Comparison of ENCODE assay signal across 10 mouse cellular contexts in genomic region chr5:137376198-137376597, GRCm38 (mm10). TPM values are rescaled to one million over a fixed set of nuclear protein-coding genes. Genes with fewer than 3 reads are reported as not detected.
DNase-seq lines count a peak whose midpoint lies in the region; ATAC-seq lines count a peak whose summit lies in the region.
"Had no signal": no experiment of that assay in that cellular context is flagged by ENCODE, and none has a peak within 500 bp of the region (broad histone marks: within the 10 kb centered on the region; RNA-seq: fewer than 3 reads in every experiment).

No protein-coding gene starts in this region.

- H3K4me1 ChIP-seq in intestine, embryonic 15.5 days (replicated peaks) = peaks cover 10% of the 10 kb centered on the region; the same call in 1 of the 2 replicates
- peaks cover 41% of the 10 kb centered on the region for H3K4me1 ChIP-seq in lung, embryonic 15.5 days
- H3K4me1 ChIP-seq: liver, embryonic 15.5 days had no signal

- no peak overlapping the region for H3K4me3 ChIP-seq in intestine, embryonic 15.5 days (replicated peaks)
- no peak overlapping the region for H3K4me3 ChIP-seq in lung, embryonic 15.5 days
- H3K4me3 ChIP-seq: liver, embryonic 15.5 days had no signal

- no peak overlapping the region for H3K9ac ChIP-seq in intestine, embryonic 15.5 days
- no peak overlapping the region for H3K9ac ChIP-seq in lung, embryonic 15.5 days
- H3K9ac ChIP-seq: liver, embryonic 15.5 days had no signal

- H3K27ac ChIP-seq in intestine, embryonic 15.5 days = no peak overlapping the region
- peak overlapping the region; percentile 58 for H3K27ac ChIP-seq in lung, embryonic 15.5 days
- H3K27ac ChIP-seq: liver, embryonic 15.5 days had no signal

- peaks cover 28% of the 10 kb centered on the region for H3K36me3 ChIP-seq in intestine, embryonic 15.5 days
- peaks cover 38% of the 10 kb centered on the region for H3K36me3 ChIP-seq in lung, embryonic 15.5 days
- H3K36me3 ChIP-seq: G1E had no signal

- H3K27me3 ChIP-seq in intestine, embryonic 15.5 days (replicated peaks) = no peaks in the 10 kb centered on the region
- no peaks in the 10 kb centered on the region for H3K27me3 ChIP-seq in lung, embryonic 15.5 days
- H3K27me3 ChIP-seq: liver, embryonic 15.5 days had no signal

- peak; percentile 16; the same call in 1 of the 2 replicates for ATAC-seq in intestine, embryonic 15.5 days
- ATAC-seq in lung, embryonic 15.5 days (ENCODE audit: borderline replicate concordance, extremely low read depth, low FRiP score, low TSS enrichment) = peak; percentile 10; the same call in 1 of the 2 replicates

- intact Hi-C loops in heart, postnatal 25 days (cut with DNase I) = no loop called here

- no peaks in the 10 kb centered on the region for H3K9me3 ChIP-seq in intestine, embryonic 15.5 days
- H3K9me3 ChIP-seq in lung, embryonic 15.5 days = no peaks in the 10 kb centered on the region
- H3K9me3 ChIP-seq: G1E; liver, embryonic 15.5 days had no signal

- 37% methylated on average over 7 of the region's 7 CpGs for WGBS in intestine, embryonic 15.5 days
- WGBS in lung, embryonic 15.5 days = 38% methylated on average over 7 of the region's 7 CpGs

- no peak overlapping the region for H3K4me2 ChIP-seq in intestine, embryonic 15.5 days (replicated peaks)
- H3K4me2 ChIP-seq in lung, embryonic 15.5 days = no peak overlapping the region
- H3K4me2 ChIP-seq: liver, embryonic 15.5 days had no signal

- DNase-seq in heart, adult 11 months = peak; percentile 94
- DNase-seq in heart, postnatal 25 days (ENCODE audit: low spot score) = no peak
- DNase-seq in MN1 (ENCODE audit: low spot score) = peak; percentile 84
- DNase-seq in right cerebral cortex, postnatal 10 days (ENCODE audit: low spot score in 2 of 2) = no peak
- no peak for DNase-seq in cerebellum, adult 8-10 months
- DNase-seq in cerebellum, adult 11 months = no peak

RNA-seq across cellular contexts. Expression of gene Ephb4, which starts 26.3 kb away (rescaled TPM):
- 10 to 100 TPM; 52.5 to 64.2 TPM for total RNA-seq in heart, postnatal 25 days (2021)
- polyA plus RNA-seq in intestine, embryonic 15.5 days (2015; fragmentation: Nextera tagmentation; extraction: Ambion mirVana) = 36.7 and 37.6 TPM in 2 replicates
- 57.5 and 58.9 TPM in 2 replicates for polyA plus RNA-seq in lung, embryonic 15.5 days (2015; fragmentation: Nextera tagmentation; extraction: Ambion mirVana)

RNA-seq across cellular contexts. Expression of gene Slc12a9, which starts 42.8 kb away (rescaled TPM):
- 1 to 10 TPM; 2.7 to 3.0 TPM for total RNA-seq in heart, postnatal 25 days (2021)
- polyA plus RNA-seq in intestine, embryonic 15.5 days (2015; fragmentation: Nextera tagmentation; extraction: Ambion mirVana) = 14.3 and 15.9 TPM in 2 replicates
- 12.0 and 13.0 TPM in 2 replicates for polyA plus RNA-seq in lung, embryonic 15.5 days (2015; fragmentation: Nextera tagmentation; extraction: Ambion mirVana)

Comparison
In these comparisons a context has a peak if more than half of its experiments do, and no peak if none do; other contexts are left out.
1. DNase-seq: peak in heart, adult 11 months (single experiment) and MN1 (single experiment); none in heart, postnatal 25 days (single experiment), right cerebral cortex, postnatal 10 days (0 of 2), cerebellum, adult 8-10 months (single experiment) and cerebellum, adult 11 months (single experiment).